Mouse (Mus musculus) bone marrow macrophage, adult 2 months (primary cell): ENCODE results near the gene Ldhal6b.

Experiments
- CTCF ChIP-seq: IDR thresholded peaks from 2 replicates; pipeline ENCODE4 v1.5.1; 2012; ENCODE audit warnings: low read depth, mild to moderate bottlenecking, low read length, moderate library complexity
- POLR2A ChIP-seq: IDR thresholded peaks from 2 replicates; pipeline ENCODE4 v1.6.1; 2012; ENCODE audit warnings: mild to moderate bottlenecking, low read depth, low read length, borderline replicate concordance

DNA sequence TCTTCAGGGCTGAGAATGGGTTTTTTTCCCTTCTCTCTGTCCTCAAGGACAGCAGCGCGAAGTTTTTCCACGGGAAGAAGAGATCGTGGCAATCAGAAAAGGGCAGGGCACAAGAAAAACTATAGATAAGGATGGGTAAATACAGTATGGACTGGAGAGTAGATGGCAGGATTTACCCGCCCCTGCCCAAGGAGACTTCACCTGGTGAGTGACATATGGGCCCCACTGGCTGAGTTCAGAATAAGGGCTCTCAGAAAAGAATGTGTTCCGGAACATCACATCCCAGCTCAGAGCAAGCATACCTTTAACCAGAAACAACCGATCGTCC is 21.2 kb upstream of the Ldhal6b start:
- TF ChIP-seq CTCF (no peak), POLR2A (no peak)
